Mouse (Mus musculus) forelimb bud, embryonic 11.5 days (tissue): ENCODE results near the gene Pdzd3.

Source experiments
- DNase-seq: peaks from one replicate; pipeline ENCODE4 v3.0.0-alpha.2; 2012; ENCODE audit warnings: low read depth, low spot score

Gene Pdzd3

GRCm38 (mm10) chr9:44250445-44250844, 826 bp downstream of the Pdzd3 start:
- DNase-seq: no peak

- DNase-seq: peak; percentile 36
Measured at GRCm38 (mm10) chr9:44249181-44250146, 1.8 kb downstream of the Pdzd3 start.

- no peak for DNase-seq
Measured at GRCm38 (mm10) chr9:44247907-44248306, 3.4 kb downstream of the Pdzd3 start.

GRCm38 (mm10) chr9:44243621-44244020, 7.7 kb downstream of the Pdzd3 start:
- DNase-seq: no peak

- no peak for DNase-seq
Measured at GRCm38 (mm10) chr9:44241418-44241817, 9.9 kb downstream of the Pdzd3 start.

- no peak for DNase-seq
Measured at GRCm38 (mm10) chr9:44240911-44241310, 10.4 kb downstream of the Pdzd3 start.

GRCm38 (mm10) chr9:44240399-44240798, 10.9 kb downstream of the Pdzd3 start, which contains the start of gene Ccdc153:
Ccdc153 (plus strand) TSS chr9:44240676.
- no peak for DNase-seq

- peak; percentile 74 for DNase-seq
Measured at GRCm38 (mm10) chr9:44239447-44239846, 11.8 kb downstream of the Pdzd3 start.

GRCm38 (mm10) chr9:44238501-44239190, 12.6 kb downstream of the Pdzd3 start:
- no peak for DNase-seq

GRCm38 (mm10) chr9:44237128-44237527, 14.1 kb downstream of the Pdzd3 start:
- no peak for DNase-seq

GRCm38 (mm10) chr9:44236601-44237000, 14.7 kb downstream of the Pdzd3 start:
- DNase-seq: no peak

- DNase-seq: peak; percentile 14
Measured at GRCm38 (mm10) chr9:44234479-44235427, 16.5 kb downstream of the Pdzd3 start.

- peak; percentile 99 for DNase-seq
Measured at GRCm38 (mm10) chr9:44233802-44234478, 17.3 kb downstream of the Pdzd3 start, which contains the start of gene Cbl. Cbl (minus strand) TSS chr9:44234049.

GRCm38 (mm10) chr9:44233021-44233801, 18.1 kb downstream of the Pdzd3 start:
- DNase-seq: peak; percentile 56

- no peak for DNase-seq
Measured at GRCm38 (mm10) chr9:44231609-44232008, 19.7 kb downstream of the Pdzd3 start.

- DNase-seq: no peak
Measured at GRCm38 (mm10) chr9:44225993-44226392, 25.3 kb downstream of the Pdzd3 start.

GRCm38 (mm10) chr9:44213538-44213937, 37.7 kb downstream of the Pdzd3 start:
- no peak for DNase-seq

- DNase-seq: no peak
Measured at GRCm38 (mm10) chr9:44212406-44212805, 38.9 kb downstream of the Pdzd3 start.

GRCm38 (mm10) chr9:44209416-44209815, 41.9 kb downstream of the Pdzd3 start:
- no peak for DNase-seq

- DNase-seq: no peak
Measured at GRCm38 (mm10) chr9:44207840-44208239, 43.4 kb downstream of the Pdzd3 start.
